Mouse (Mus musculus) thymus, adult 2 months (tissue): ENCODE data around the gene Mc1r.

Experiments
- CTCF ChIP-seq: fragments of 200-500 bp; IDR thresholded peaks from 2 replicates; pipeline ENCODE4 v1.5.1; 2012; ENCODE audit warnings: mild to moderate bottlenecking, control low read depth, low read length, moderate library complexity, borderline replicate concordance; ENCODE audit not compliant: control insufficient read depth, poor library complexity, insufficient read depth; ENCODE audit errors: extremely low read depth
- POLR2A ChIP-seq: fragments of 200-500 bp; IDR thresholded peaks from 2 replicates; pipeline ENCODE4 v1.6.1; 2012; ENCODE audit warnings: mild to moderate bottlenecking, low read length, control low read depth, moderate library complexity; ENCODE audit not compliant: control insufficient read depth, poor library complexity, insufficient read depth; ENCODE audit errors: extremely low read depth

DNA sequence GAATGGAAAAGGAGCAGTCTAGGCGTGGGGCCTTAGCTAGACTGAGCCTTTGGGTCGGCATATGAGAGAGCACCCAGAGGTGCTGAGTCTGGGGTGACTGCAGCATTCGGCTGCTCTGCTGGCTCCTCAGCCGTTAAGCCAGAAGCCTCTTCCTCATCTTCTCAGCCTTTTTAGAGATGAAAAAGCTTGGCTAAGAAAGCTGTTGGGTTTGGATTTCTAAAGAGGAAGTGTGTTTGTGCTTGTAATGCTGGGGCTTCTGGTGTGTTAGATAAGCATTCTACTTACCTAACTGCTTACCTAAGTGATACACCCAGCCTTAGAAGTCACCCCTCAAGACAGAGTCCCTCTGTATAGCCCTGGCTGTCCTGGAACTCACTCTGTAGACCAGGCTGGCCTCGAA is 43.9 kb downstream of the Mc1r start:
- no peak for TF ChIP-seq POLR2A
- no peak for TF ChIP-seq CTCF
